ENCODE assay signal across 14 mouse cellular contexts in genomic region chr4:118410871-118411270, GRCm38 (mm10). TPM values are rescaled to one million over a fixed set of nuclear protein-coding genes. Genes with fewer than 3 reads are reported as not detected.
"Had no signal": no experiment of that assay in that cellular context is flagged by ENCODE, and none has a peak within 500 bp of the region (broad histone marks: within the 10 kb centered on the region; RNA-seq: fewer than 3 reads in every experiment).

No protein-coding gene starts in this region.

- H3K9ac ChIP-seq: stomach, embryonic 15.5 days had no signal

- H3K27me3 ChIP-seq: kidney, embryonic 15.5 days; limb, embryonic 13.5 days; neural tube, embryonic 13.5 days; stomach, embryonic 15.5 days had no signal

- H3K9me3 ChIP-seq: kidney, embryonic 15.5 days; limb, embryonic 13.5 days; midbrain, embryonic 10.5 days; neural tube, embryonic 13.5 days; stomach, embryonic 15.5 days had no signal

- H3K27ac ChIP-seq: kidney, embryonic 15.5 days; limb, embryonic 13.5 days; midbrain, embryonic 10.5 days; neural tube, embryonic 13.5 days; stomach, embryonic 15.5 days had no signal

- DNase-seq: kidney, adult 2 months; kidney, postnatal 14 days; left cerebral cortex, postnatal 4 days; lung, adult 18-20 months; lung, postnatal 36 days; right cerebral cortex, postnatal 14 days; thymus, postnatal 4 days had no signal

- ATAC-seq: intestine, embryonic 16.5 days; midbrain, embryonic 16.5 days had no signal

RNA-seq across cellular contexts. Expression of gene Mpl, which starts 46.4 kb away (rescaled TPM):
- total RNA-seq: left cerebral cortex, postnatal 4 days had no signal
- polyA plus RNA-seq: midbrain, embryonic 16.5 days had no signal
